Mouse (Mus musculus): ENCODE data around the gene A530084C06Rik. TPM values are rescaled to one million over a fixed set of nuclear protein-coding genes. Genes with fewer than 3 reads are reported as not detected.

The A530084C06Rik gene
- polyA plus RNA-seq, 1 experiment from 2014 or later, result not detected

DNA sequence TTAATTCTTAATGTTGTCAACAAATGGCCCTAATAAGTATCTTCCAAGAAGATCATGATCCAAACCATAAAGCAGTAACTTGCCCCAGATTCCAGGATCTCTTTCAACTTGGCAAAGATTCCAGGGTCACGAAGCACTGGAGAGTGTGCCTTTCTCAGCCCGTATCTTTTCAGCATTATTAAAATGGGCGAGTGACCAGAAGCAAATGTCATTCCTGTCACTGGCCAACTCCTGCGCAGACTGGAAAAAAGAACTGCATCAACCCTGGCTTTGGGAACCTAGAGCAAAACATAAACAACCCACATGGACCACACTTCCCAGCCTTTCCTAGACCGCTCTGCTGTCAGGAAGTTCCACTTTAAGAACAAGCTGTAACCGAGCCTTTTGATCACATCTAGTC lies 5.3 kb upstream of the A530084C06Rik start:
- TF ChIP-seq CTCF (IDR thresholded peaks at IDR 0.05; ENCODE audit: low read depth) (no peak), EP300 (IDR thresholded peaks at IDR 0.05; ENCODE audit: low read depth) (no peak)
- Histone ChIP-seq H3K27ac (ENCODE audit: low read depth) (no peak overlapping the region), H3K9ac (replicated peaks) (no peak overlapping the region), H3K4me1 (ENCODE audit: insufficient read depth) (peaks cover 1% of the 10 kb centered on the region; the same call in 1 of the 2 replicates), H3K4me3 (ENCODE audit: low read depth, low read length) (no peak overlapping the region), H3K9me3 (ENCODE audit: low read length) (no peaks in the 10 kb centered on the region), H3K27me3 (ENCODE audit: insufficient read depth, low read length) (peaks cover 21% of the 10 kb centered on the region), H3K36me3 (replicated peaks; ENCODE audit: insufficient read depth, low read length) (no peaks in the 10 kb centered on the region), H3K4me2 (ENCODE audit: low read depth, low read length) (no peak overlapping the region)
- 41% methylated on average over 6 of the region's 6 CpGs for WGBS (ENCODE audit: insufficient replicate concordance)
- DNase-seq (no peak), ATAC-seq (no peak)

DNA sequence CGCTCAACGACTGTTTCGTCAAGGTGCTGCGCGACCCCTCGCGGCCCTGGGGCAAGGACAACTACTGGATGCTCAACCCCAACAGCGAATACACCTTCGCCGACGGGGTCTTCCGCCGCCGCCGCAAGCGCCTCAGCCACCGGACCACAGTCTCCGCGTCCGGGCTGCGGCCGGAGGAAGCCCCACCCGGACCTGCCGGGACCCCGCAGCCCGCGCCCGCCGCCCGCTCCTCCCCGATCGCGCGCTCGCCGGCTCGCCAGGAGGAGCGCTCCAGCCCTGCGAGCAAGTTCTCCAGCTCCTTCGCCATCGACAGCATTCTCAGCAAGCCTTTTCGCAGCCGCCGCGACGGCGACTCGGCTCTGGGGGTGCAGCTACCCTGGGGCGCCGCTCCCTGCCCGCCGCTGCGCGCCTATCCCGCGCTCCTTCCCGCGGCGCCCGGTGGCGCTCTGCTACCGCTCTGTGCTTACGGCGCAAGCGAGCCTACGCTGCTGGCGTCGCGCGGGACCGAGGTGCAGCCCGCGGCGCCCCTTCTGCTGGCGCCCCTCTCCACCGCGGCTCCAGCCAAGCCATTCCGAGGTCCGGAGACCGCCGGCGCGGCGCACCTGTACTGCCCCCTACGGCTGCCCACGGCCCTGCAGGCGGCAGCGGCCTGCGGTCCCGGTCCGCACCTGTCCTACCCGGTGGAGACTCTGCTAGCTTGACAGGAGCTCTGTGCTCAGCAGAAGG lies 449 bp upstream of the A530084C06Rik start:
- Histone ChIP-seq H3K27ac (ENCODE audit: low read depth) (peak overlapping the region; percentile 85), H3K9ac (replicated peaks) (peak overlapping the region; percentile 73), H3K9me3 (ENCODE audit: low read length) (no peaks in the 10 kb centered on the region), H3K4me1 (ENCODE audit: insufficient read depth) (peaks cover 10% of the 10 kb centered on the region; the same call in 1 of the 2 replicates), H3K4me2 (ENCODE audit: low read depth, low read length) (peak overlapping the region; percentile 73), H3K4me3 (ENCODE audit: low read depth, low read length) (peak overlapping the region; percentile 66), H3K27me3 (ENCODE audit: insufficient read depth, low read length) (peaks cover 47% of the 10 kb centered on the region), H3K36me3 (replicated peaks; ENCODE audit: insufficient read depth, low read length) (no peaks in the 10 kb centered on the region)
- DNase-seq (peak; percentile 73), ATAC-seq (peak; percentile 28)
- WGBS (ENCODE audit: insufficient replicate concordance), result 2% methylated on average over 91 of the region's 92 CpGs
- no peak for TF ChIP-seq EP300 (IDR thresholded peaks at IDR 0.05; ENCODE audit: low read depth)
- TF ChIP-seq CTCF (IDR thresholded peaks at IDR 0.05; ENCODE audit: low read depth), result peak; percentile 77

DNA sequence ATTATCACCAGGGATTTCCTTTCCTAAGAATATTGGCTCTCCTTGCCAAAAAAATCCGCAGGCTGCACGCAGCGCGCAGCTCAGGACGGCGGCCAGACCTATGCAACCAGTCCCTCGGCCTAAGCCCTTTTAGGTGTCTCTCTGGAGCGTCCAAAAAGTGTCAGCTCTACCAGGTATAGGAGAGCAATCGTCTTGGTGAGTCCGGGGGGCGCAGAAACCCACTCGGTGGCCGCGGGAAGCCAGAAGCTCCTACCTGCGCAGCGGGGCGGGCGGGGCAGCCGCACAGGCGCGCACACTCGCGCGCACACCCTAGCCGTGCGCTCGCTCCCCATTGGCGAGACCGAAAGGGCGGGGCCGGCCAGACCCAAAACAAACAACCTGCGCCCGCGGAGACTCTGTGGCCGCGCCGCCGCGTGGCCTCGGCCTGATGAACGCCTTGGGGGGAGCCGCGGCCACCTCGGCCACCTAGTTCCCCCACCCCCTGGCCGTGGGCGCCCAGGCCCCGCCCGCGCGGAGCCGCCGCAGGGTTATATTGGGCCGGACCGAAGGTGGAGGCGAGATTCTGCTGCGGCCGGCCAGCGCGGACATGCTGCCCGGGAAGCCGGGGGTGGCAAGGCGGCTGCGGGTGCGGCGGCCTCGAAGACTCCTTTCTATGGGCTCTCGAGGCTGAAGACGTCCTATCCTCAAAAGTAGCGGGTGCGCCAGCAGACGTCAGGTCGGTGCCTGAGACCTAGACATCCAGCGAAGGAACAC lies 1.2 kb downstream of the A530084C06Rik start:
- Histone ChIP-seq H3K27ac (ENCODE audit: low read depth) (peak overlapping the region; percentile 85), H3K4me1 (ENCODE audit: insufficient read depth) (peaks cover 10% of the 10 kb centered on the region; the same call in 1 of the 2 replicates), H3K9ac (replicated peaks) (peak overlapping the region; percentile 73), H3K4me3 (ENCODE audit: low read depth, low read length) (peak overlapping the region; percentile 66), H3K4me2 (ENCODE audit: low read depth, low read length) (peak overlapping the region; percentile 73), H3K9me3 (ENCODE audit: low read length) (no peaks in the 10 kb centered on the region), H3K36me3 (replicated peaks; ENCODE audit: insufficient read depth, low read length) (no peaks in the 10 kb centered on the region), H3K27me3 (ENCODE audit: insufficient read depth, low read length) (peaks cover 44% of the 10 kb centered on the region)
- WGBS (ENCODE audit: insufficient replicate concordance), result 1% methylated on average over 73 of the region's 73 CpGs
- ATAC-seq, result peak; percentile 92
- peak; percentile 85 for DNase-seq
- TF ChIP-seq EP300 (IDR thresholded peaks at IDR 0.05; ENCODE audit: low read depth), result no peak
- TF ChIP-seq CTCF (IDR thresholded peaks at IDR 0.05; ENCODE audit: low read depth), result no peak

DNA sequence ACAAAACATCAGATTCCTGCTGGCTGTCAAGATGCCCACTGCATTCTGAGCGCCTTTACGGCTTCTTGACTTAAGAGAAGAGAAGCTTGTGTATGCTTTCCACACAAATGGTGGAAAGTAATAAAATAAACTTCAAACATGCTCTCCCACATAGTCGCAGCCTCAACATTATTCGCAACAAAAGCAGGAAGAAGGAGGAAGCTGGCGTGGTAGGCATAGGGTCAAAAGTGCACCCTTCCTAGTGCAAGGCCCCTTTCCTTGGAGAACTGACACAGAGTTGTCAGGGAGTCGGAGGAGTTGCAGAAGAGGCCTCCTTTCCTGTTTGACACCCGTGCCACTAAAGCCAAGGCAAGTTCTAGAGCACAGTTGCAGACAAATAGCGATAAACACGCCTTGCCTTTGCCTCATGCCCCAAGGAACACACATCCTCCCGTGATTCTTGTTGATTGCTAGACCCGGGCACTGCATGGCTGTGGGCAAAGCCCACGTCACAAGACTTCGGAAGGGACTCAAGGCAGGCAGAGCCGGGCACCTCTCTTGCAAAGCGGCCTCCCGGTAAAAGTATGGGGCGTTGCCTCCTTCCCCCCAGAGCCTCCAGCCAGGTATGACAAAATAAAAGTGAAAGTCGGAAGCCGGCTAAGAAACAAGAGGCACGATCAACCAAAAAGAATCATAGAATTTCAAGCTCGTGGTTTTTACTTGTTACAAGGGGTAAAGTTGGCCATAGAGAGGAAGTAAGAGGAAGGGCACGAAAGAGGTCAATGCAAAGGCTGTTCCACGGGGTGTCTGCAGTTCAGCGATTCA lies 2.0 kb downstream of the A530084C06Rik start:
- ATAC-seq (no peak), DNase-seq (no peak)
- peak overlapping the region; percentile 66 for H3K4me3 ChIP-seq (ENCODE audit: low read depth, low read length)
- 6% methylated on average over 24 of the region's 24 CpGs for WGBS (ENCODE audit: insufficient replicate concordance)
- H3K4me2 ChIP-seq (ENCODE audit: low read depth, low read length), result peak overlapping the region; percentile 73
- peaks cover 44% of the 10 kb centered on the region for H3K27me3 ChIP-seq (ENCODE audit: insufficient read depth, low read length)
- peaks cover 10% of the 10 kb centered on the region; the same call in 1 of the 2 replicates for H3K4me1 ChIP-seq (ENCODE audit: insufficient read depth)
- H3K9ac ChIP-seq (replicated peaks), result peak overlapping the region; percentile 37
- no peaks in the 10 kb centered on the region for H3K9me3 ChIP-seq (ENCODE audit: low read length)
- TF ChIP-seq EP300 (IDR thresholded peaks at IDR 0.05; ENCODE audit: low read depth) (no peak), CTCF (IDR thresholded peaks at IDR 0.05; ENCODE audit: low read depth) (no peak)
- no peaks in the 10 kb centered on the region for H3K36me3 ChIP-seq (replicated peaks; ENCODE audit: insufficient read depth, low read length)
- H3K27ac ChIP-seq (ENCODE audit: low read depth), result peak overlapping the region; percentile 78

DNA sequence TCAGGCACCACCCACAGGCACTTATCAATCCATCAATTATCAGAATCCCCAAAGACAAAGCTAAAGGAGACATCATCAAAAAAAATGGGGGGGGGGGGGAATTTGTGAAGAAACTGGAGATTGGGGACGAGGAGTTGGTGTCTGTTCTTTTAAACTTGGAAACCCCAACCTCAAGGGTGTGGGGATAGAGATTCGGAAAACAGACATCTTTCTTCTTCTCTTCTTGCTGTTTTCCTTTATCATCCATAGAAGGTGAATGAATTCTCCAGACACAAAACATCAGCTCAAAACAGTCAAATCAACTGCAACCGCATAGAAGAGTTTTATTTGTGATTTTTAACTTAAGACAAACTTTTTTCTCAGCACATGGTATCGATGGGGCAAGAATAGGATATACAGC lies 3.3 kb downstream of the A530084C06Rik start, which contains the start of gene Foxq1:
Gene Foxq1, plus strand, starts transcription at position 301 of the 400 bp plus-strand sequence.
- ATAC-seq (no peak), DNase-seq (no peak)
- Histone ChIP-seq H3K4me1 (ENCODE audit: insufficient read depth) (peaks cover 10% of the 10 kb centered on the region; the same call in 1 of the 2 replicates), H3K27ac (ENCODE audit: low read depth) (no peak within 1 kb of the TSS), H3K36me3 (replicated peaks; ENCODE audit: insufficient read depth, low read length) (no peaks in the 10 kb centered on the region), H3K4me2 (ENCODE audit: low read depth, low read length) (peak within 1 kb of the TSS; percentile 73), H3K9ac (replicated peaks) (no peak within 1 kb of the TSS), H3K4me3 (ENCODE audit: low read depth, low read length) (peak within 1 kb of the TSS; percentile 66; the same call in 1 of the 2 replicates), H3K9me3 (ENCODE audit: low read length) (no peaks in the 10 kb centered on the region), H3K27me3 (ENCODE audit: insufficient read depth, low read length) (peaks cover 38% of the 10 kb centered on the region)
- TF ChIP-seq CTCF (IDR thresholded peaks at IDR 0.05; ENCODE audit: low read depth) (no peak), EP300 (IDR thresholded peaks at IDR 0.05; ENCODE audit: low read depth) (no peak)
- 74% methylated on average over 4 of the region's 4 CpGs for WGBS (ENCODE audit: insufficient replicate concordance)
